Mouse (Mus musculus) midbrain, embryonic 16.5 days (tissue): ENCODE data around the gene Dsn1. TPM values are rescaled to one million over a fixed set of nuclear protein-coding genes. Genes with fewer than 3 reads are reported as not detected.

Experiments used
- ATAC-seq: fragments of 200-750 bp; cut with Nextera tagmentation; 2 replicates; pipeline ENCODE4 v1.8.0; 2017; ENCODE audit warnings: moderate TSS enrichment
- H3K27ac ChIP-seq: fragments of 300-500 bp; sonication (generic); 2 replicates; pipeline ENCODE4 v1.5.1; 2014; ENCODE audit warnings: mild to moderate bottlenecking, low read length, mixed read lengths
- H3K27me3 ChIP-seq: fragments of 300-500 bp; sonication (generic); 2 replicates; pipeline ENCODE4 v1.6.1; 2014; ENCODE audit warnings: low read depth, low read length, mixed read lengths; ENCODE audit not compliant: control insufficient read depth, insufficient read depth
- H3K36me3 ChIP-seq: fragments of 300-500 bp; sonication (generic); 2 replicates; pipeline ENCODE4 v1.6.1; 2014; ENCODE audit warnings: mild to moderate bottlenecking, low read length, moderate library complexity, mixed read lengths; ENCODE audit not compliant: control insufficient read depth, insufficient read depth
- H3K4me1 ChIP-seq: fragments of 300-500 bp; sonication (generic); 2 replicates; pipeline ENCODE4 v1.6.1; 2014; ENCODE audit warnings: mild to moderate bottlenecking, low read length, mixed read lengths; ENCODE audit not compliant: control insufficient read depth, insufficient read depth
- H3K4me2 ChIP-seq: fragments of 300-500 bp; sonication (generic); 2 replicates; pipeline ENCODE4 v1.6.1; 2014; ENCODE audit warnings: mild to moderate bottlenecking, low read length, mixed read lengths
- H3K4me3 ChIP-seq: fragments of 300-500 bp; sonication (generic); 2 replicates; pipeline ENCODE4 v1.5.1; 2014; ENCODE audit warnings: low read depth, mild to moderate bottlenecking, low read length, moderate library complexity, mixed read lengths
- H3K9ac ChIP-seq: fragments of 300-500 bp; sonication (generic); 2 replicates; pipeline ENCODE4 v1.6.1; 2014; ENCODE audit warnings: low read depth, low read length, mixed read lengths
- H3K9me3 ChIP-seq: fragments of 300-500 bp; sonication (generic); replicated peaks from 2 replicates; pipeline ENCODE4 v1.6.1; 2014; ENCODE audit warnings: mild to moderate bottlenecking, low read length, mixed read lengths; ENCODE audit not compliant: control insufficient read depth, poor library complexity, severe bottlenecking
- WGBS: fragments of 180-500 bp; shearing (Covaris S2); extraction: QIAGEN DNeasy Blood & Tissue Kit; methylation state at CpG from one replicate; pipeline ENCODE4 v1.1.7; 2014; 5-methylcytosine and 5-hydroxymethylcytosine counted together
- polyA plus RNA-seq: library from polyadenylated mRNA; unstranded; fragments of >200 nt; fragmentation: Nextera tagmentation; extraction: Ambion mirVana; gene quantifications from 2 replicates; pipeline ENCODE4 v1.2.1, GENCODE M21; 2015

Gene Dsn1
- polyA plus RNA-seq, 1 experiment from 2014 or later: 7.0 TPM

DNA sequence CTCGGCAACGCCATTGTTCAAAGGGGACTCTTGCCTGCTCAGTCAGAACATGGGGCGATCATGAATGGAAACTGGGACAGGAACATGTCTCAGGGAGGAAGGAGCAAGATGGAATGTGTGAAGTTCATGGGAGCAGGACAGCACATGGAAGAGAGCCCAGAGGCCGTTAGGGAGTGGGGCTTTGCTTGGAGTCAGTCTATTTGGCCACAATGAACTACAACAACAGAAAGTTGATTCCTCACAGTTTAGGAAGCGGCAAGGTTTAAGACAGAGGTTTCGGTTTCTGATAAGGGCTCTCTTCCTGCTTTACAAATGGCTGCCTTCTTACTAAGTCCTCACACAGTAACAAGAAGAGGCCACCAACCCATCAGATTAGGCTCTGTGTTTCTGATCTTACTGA, 39.6 kb downstream of the Dsn1 start:
- WGBS: 79% methylated on average over 6 of the region's 6 CpGs
- Histone ChIP-seq H3K27me3 (no peaks in the 10 kb centered on the region), H3K9ac (no peak overlapping the region), H3K9me3 (no peaks in the 10 kb centered on the region), H3K4me2 (no peak overlapping the region), H3K27ac (no peak overlapping the region), H3K4me1 (no peaks in the 10 kb centered on the region), H3K36me3 (peaks cover 5% of the 10 kb centered on the region), H3K4me3 (no peak overlapping the region)
- no peak for ATAC-seq

DNA sequence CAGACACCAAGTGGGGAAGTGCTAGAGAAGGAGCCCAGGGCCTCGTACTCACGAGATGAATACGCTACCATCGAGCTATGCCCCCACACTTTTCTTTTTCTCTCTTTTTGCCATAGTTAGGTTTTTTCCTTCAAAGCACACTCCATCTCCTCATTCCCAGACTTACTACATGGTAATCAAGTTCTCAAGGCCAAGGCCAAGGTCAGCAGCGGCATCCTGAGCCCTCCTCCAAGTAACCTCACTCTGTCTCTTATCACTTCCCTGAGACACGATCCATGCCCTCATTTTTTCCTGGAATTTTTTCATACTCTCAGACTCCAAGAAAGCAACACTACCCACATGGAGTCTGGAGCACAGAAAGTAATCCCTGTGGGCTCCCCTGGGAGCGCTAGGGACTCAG, 43.1 kb downstream of the Dsn1 start:
- H3K9me3 ChIP-seq: no peaks in the 10 kb centered on the region
- WGBS: 93% methylated on average over 7 of the region's 7 CpGs
- ATAC-seq: no peak
- no peaks in the 10 kb centered on the region for H3K4me1 ChIP-seq
- no peak overlapping the region for H3K4me2 ChIP-seq
- no peak overlapping the region for H3K27ac ChIP-seq
- H3K27me3 ChIP-seq: no peaks in the 10 kb centered on the region
- H3K4me3 ChIP-seq: no peak overlapping the region
- H3K36me3 ChIP-seq: peaks cover 1% of the 10 kb centered on the region; the same call in 1 of the 2 replicates
- no peak overlapping the region for H3K9ac ChIP-seq

GRCm38 (mm10) chr2:156958496-156959252, 48.3 kb downstream of the Dsn1 start:
- ATAC-seq: no peak
- Histone ChIP-seq H3K36me3 (no peaks in the 10 kb centered on the region), H3K9ac (no peak overlapping the region), H3K4me1 (no peaks in the 10 kb centered on the region), H3K4me2 (no peak overlapping the region), H3K9me3 (no peaks in the 10 kb centered on the region), H3K27me3 (no peaks in the 10 kb centered on the region), H3K4me3 (no peak overlapping the region), H3K27ac (no peak overlapping the region)
- 90% methylated on average over 9 of the region's 9 CpGs for WGBS

- Histone ChIP-seq H3K9me3 (no peaks in the 10 kb centered on the region), H3K4me2 (no peak overlapping the region), H3K4me1 (no peaks in the 10 kb centered on the region), H3K27ac (no peak overlapping the region), H3K9ac (no peak overlapping the region), H3K27me3 (no peaks in the 10 kb centered on the region), H3K4me3 (no peak overlapping the region), H3K36me3 (no peaks in the 10 kb centered on the region)
- WGBS: 87% methylated on average over 2 of the region's 2 CpGs
- no peak for ATAC-seq
Observed at GRCm38 (mm10) chr2:156957035-156957434, 49.9 kb downstream of the Dsn1 start.

DNA sequence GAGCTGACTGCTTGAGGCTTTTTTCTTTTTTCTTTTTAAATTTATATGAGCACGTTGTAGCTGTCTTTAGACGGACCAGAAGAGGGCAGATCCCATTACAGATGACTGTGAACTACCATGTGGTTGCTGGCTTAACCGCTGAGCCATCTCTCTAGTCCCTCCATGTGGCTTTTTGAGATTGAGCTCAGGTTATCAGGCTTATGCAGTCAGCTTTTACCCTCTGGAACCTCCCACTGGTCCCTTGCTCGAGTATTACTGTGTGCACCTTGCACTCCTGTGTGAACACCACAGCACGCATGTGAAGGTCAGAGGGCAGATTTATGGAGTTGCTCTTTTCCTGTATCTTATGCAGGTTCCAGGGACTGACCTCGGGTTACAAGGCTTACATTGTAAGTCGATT, 50.6 kb downstream of the Dsn1 start:
- H3K27me3 ChIP-seq: no peaks in the 10 kb centered on the region

GRCm38 (mm10) chr2:156954463-156954862, 52.5 kb downstream of the Dsn1 start:
- H3K36me3 ChIP-seq: no peaks in the 10 kb centered on the region
- no peak overlapping the region for H3K27ac ChIP-seq
- H3K9me3 ChIP-seq: no peaks in the 10 kb centered on the region
- no peaks in the 10 kb centered on the region for H3K27me3 ChIP-seq
- no peaks in the 10 kb centered on the region for H3K4me1 ChIP-seq
- no peak overlapping the region for H3K4me2 ChIP-seq
- WGBS: 93% methylated on average over 5 of the region's 5 CpGs
- no peak for ATAC-seq
- H3K9ac ChIP-seq: no peak overlapping the region
- no peak overlapping the region for H3K4me3 ChIP-seq

More for the DNA sequence above, 50.6 kb downstream of the Dsn1 start:
- no peak overlapping the region for H3K27ac ChIP-seq
- no peaks in the 10 kb centered on the region for H3K9me3 ChIP-seq
- no peak for ATAC-seq
- no peak overlapping the region for H3K4me3 ChIP-seq
- 77% methylated on average over 7 of the region's 7 CpGs for WGBS
- no peak overlapping the region for H3K4me2 ChIP-seq
- no peaks in the 10 kb centered on the region for H3K36me3 ChIP-seq
- no peaks in the 10 kb centered on the region for H3K4me1 ChIP-seq
- no peak overlapping the region for H3K9ac ChIP-seq

GRCm38 (mm10) chr2:156951301-156952094, 55.5 kb downstream of the Dsn1 start:
- 93% methylated on average over 10 of the region's 10 CpGs for WGBS
- Histone ChIP-seq H3K4me2 (no peak overlapping the region), H3K36me3 (peaks cover 3% of the 10 kb centered on the region), H3K9ac (no peak overlapping the region), H3K27ac (no peak overlapping the region), H3K4me1 (no peaks in the 10 kb centered on the region), H3K9me3 (no peaks in the 10 kb centered on the region), H3K4me3 (no peak overlapping the region), H3K27me3 (no peaks in the 10 kb centered on the region)
- ATAC-seq: no peak

- H3K4me3 ChIP-seq: no peak overlapping the region
- H3K27ac ChIP-seq: no peak overlapping the region
- no peaks in the 10 kb centered on the region for H3K9me3 ChIP-seq
- 98% methylated on average over 3 of the region's 3 CpGs for WGBS
- peaks cover 5% of the 10 kb centered on the region for H3K36me3 ChIP-seq
- H3K4me2 ChIP-seq: no peak overlapping the region
- no peaks in the 10 kb centered on the region for H3K4me1 ChIP-seq
- no peak for ATAC-seq
- no peak overlapping the region for H3K9ac ChIP-seq
- no peaks in the 10 kb centered on the region for H3K27me3 ChIP-seq
Observed at GRCm38 (mm10) chr2:156950816-156951215, 56.1 kb downstream of the Dsn1 start.
